Mouse (Mus musculus) retina, postnatal 7 days (tissue): ENCODE measurements around the gene Gcnt1.

Experiments used
- DNase-seq: peaks from one replicate; pipeline ENCODE4 v3.0.0-alpha.2; 2012; ENCODE audit warnings: low read depth, low spot score

Gcnt1 gene

GRCm38 (mm10) chr19:17327881-17328404, 44.7 kb downstream of the Gcnt1 start:
- no peak for DNase-seq

GRCm38 (mm10) chr19:17323689-17324241, 48.9 kb downstream of the Gcnt1 start:
- no peak for DNase-seq

GRCm38 (mm10) chr19:17323006-17323688, 49.5 kb downstream of the Gcnt1 start:
- DNase-seq, result no peak

- no peak for DNase-seq
Observed at GRCm38 (mm10) chr19:17319770-17320169, 52.9 kb downstream of the Gcnt1 start.

- no peak for DNase-seq
Observed at GRCm38 (mm10) chr19:17318733-17319132, 53.9 kb downstream of the Gcnt1 start.

GRCm38 (mm10) chr19:17316311-17317003, 56.2 kb downstream of the Gcnt1 start:
- DNase-seq, result no peak

- DNase-seq, result no peak
Observed at GRCm38 (mm10) chr19:17314451-17314850, 58.2 kb downstream of the Gcnt1 start.

- DNase-seq, result no peak
Observed at GRCm38 (mm10) chr19:17313766-17314165, 58.9 kb downstream of the Gcnt1 start.

GRCm38 (mm10) chr19:17312671-17313180, 59.9 kb downstream of the Gcnt1 start:
- no peak for DNase-seq

- DNase-seq, result no peak
Observed at GRCm38 (mm10) chr19:17311501-17311900, 61.1 kb downstream of the Gcnt1 start.

- DNase-seq, result no peak
Observed at GRCm38 (mm10) chr19:17311031-17311430, 61.6 kb downstream of the Gcnt1 start.

- DNase-seq, result no peak
Observed at GRCm38 (mm10) chr19:17296081-17296480, 76.6 kb downstream of the Gcnt1 start.

GRCm38 (mm10) chr19:17295211-17295766, 77.4 kb downstream of the Gcnt1 start:
- DNase-seq, result no peak

- DNase-seq, result no peak
Observed at GRCm38 (mm10) chr19:17294136-17294535, 78.5 kb downstream of the Gcnt1 start.

- no peak for DNase-seq
Observed at GRCm38 (mm10) chr19:17289526-17289925, 83.1 kb downstream of the Gcnt1 start.

GRCm38 (mm10) chr19:17286004-17286403, 86.6 kb downstream of the Gcnt1 start:
- no peak for DNase-seq

- no peak for DNase-seq
Observed at GRCm38 (mm10) chr19:17283317-17283716, 89.3 kb downstream of the Gcnt1 start.

- no peak for DNase-seq
Observed at GRCm38 (mm10) chr19:17278381-17279051, 94.1 kb downstream of the Gcnt1 start.
